Mouse (Mus musculus) thymus, postnatal 25 days (tissue): ENCODE measurements at regions not wholly inside any gene's neighbourhood (a gene's known extent, or its start where the extent isn't known, plus 50 kb on each side); places are given as distances from the start of the nearest gene placed in this dataset.
"Not testable (repeated sequence)": the region's sequence is repeated elsewhere in the genome, so short reads cannot be mapped to it uniquely, and the experiment has no call there.

Source experiments
- DNase-seq: peaks from one replicate; pipeline ENCODE4 v3.0.0; 2022

DNA sequence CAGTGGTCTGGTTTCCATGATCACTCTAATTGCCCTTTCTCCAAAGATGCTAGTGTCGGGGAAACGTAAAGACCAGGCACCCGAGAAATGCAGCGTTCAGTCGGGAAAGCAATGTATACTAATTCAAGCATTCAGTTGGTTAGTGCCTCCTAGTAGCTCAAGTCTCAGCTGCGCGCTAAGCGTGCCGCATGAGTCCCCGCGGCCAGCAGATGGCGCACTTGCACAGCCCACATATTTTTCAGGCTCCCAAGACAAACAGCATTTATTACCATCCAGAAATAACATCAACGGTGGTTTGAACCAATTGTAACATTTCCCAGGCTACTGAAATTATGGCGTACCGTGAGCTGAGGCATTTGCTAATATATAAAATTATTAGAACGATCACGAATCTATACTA, 222.3 kb downstream of the Brms1l start:
- DNase-seq, result peak; percentile 43

DNA sequence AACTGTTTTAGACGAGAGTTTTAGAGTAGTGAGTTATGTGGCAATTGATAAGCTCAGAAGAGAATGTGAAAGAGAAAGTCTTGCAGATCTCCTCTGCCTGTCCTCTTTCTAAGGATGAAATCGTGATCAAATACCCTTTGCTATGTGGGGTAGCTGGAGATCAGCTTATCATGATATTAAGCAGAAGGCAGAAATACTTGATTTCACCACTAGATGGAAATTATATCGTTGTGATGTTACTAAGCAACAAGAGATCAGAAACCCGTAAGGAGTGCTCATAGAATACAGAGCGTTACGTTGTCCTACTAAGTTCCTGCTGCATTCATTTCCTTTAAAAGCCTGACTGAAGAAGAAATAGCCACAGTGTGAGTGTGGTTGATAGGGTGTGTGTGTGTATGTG, 219.3 kb downstream of the Brms1l start:
- no peak for DNase-seq

DNA sequence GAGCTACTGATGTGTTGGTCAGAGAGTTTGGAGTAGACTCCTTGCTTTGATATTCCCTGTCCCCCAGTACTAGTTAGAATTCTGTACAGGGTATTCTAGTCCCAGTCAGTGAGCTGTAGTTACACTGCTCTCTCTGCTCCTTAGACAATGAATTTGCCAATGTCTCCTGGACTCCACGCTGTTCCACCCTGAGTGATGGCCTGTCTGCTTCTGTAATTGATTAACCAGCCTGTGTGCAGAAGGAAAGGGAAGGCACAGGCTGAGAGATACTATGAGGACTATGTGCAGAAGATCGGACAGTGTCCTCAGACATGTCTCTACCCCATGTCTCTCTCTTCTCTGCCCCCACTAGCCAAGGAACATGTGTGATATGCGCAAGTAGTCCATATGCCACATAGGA, 209.9 kb downstream of the Brms1l start:
- no peak for DNase-seq

DNA sequence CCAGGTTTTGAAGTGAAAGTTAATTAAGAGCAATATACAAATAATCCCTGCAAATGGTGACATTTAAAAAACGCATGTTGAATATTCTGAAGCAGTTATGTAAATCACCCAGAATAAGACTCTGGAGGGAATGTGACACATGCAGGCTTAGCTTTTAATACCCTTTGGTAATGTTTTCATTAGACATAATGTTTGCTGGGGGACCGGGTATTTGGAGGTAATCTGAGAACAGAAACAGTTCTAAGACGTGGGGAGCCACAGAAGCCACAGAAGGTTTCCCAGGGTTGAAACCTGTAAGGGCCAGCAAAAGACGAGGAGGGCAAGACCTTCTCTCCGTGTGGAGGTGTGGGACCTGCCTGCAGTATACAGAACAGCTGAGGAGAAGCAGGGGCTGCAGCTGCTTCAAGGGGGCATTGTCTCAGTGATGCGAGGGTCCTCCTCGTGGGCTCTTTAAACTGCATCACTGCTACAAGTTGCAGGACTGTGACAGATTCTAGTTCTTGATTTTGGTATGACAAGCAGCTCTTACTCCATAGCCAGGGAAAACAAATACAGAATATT, 184.9 kb downstream of the Brms1l start:
- DNase-seq, result no peak

DNA sequence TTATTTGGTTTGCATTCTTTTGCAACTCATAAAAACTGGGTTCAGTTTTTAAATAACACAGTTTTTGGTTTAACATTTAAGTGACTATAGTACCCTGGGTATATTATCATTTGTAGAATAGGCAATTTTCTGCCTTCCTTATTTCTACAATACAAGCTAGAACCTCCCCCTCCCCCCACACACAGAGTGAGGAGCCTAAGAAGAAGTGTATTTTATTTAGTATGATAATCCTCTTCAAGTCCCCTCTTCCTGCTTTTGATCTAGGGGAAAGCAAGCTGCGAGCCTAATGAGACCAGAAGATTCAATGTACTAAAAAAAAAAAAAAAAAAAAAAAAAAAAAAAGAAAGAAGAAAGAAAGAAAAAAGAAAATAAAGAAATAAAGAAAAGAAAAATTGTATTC, 184.4 kb downstream of the Brms1l start:
- no peak for DNase-seq

DNA sequence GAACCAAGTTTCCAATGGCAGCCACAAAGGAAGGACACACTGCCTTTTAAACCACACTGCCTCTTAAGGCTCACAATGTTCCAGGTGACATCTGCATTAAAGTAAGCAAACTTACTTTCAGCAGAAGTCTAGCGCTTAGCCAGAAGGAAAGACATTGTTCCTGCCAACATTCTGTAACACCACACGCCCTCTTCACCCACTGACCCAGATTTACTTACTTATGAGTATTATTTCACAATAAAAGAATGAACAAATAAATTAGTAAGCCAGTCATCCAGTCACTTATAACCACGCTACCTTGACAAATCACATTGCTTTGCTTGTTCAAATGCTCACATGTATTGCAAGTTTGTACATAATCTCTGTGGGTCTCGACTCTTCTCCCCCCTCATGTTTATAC, 173.9 kb downstream of the Brms1l start:
- no peak for DNase-seq

DNA sequence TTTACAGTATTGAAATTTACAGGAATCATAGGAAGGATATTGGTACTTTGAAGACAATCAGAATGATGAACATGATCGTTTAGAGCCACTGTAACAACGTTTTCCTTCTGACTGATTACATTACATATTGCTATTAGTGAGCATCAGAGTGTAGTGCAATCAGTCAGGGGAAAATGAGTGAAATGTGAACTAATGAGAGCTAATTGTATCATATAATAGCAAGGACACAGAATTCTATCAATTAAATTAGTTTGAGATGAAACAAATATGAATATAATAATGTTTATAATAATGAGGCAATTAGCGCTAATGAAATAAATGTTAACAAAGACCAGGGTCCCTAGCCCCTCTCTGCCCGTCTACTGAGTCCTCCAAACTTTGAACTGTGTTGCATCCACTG, 169.7 kb downstream of the Brms1l start:
- DNase-seq, result no peak

DNA sequence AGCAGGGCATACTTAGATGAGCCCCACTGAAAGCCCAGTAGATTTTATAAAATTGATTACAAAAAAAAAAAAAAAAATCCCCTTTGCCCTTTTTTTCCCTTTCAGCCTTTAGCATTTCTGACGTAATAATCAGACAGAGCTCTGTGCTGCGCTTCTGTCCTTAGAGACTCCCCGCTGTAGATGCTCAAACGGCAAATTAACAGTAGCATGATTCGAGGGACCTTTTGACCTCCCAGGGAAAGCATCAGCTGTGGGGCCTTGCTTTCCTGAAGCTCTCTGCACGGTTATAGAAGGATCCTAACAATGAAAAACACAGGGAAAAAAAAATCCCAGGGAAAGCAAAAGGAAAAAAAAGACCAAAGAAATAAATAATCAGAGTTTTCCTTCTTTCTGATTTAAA, 169.2 kb downstream of the Brms1l start:
- DNase-seq, result no peak

DNA sequence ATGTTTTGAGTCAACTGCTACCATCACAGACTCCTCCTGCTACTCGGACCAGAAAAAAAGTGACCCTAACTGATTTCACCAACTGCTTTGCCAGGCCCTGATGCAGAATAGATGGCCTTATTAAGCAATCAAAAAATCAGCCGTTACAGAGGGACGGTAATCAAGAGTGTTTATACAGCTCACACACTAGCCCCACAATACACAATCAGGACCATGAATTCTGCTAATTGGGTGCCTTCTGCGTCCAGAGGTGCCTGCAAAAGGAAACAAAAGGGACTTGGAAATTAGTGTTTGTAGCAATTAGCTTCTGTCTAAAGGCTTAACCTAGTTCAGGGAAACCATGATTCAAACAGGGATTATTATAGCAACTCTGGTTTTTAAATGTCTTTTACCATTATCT, 168.4 kb downstream of the Brms1l start:
- no peak for DNase-seq

DNA sequence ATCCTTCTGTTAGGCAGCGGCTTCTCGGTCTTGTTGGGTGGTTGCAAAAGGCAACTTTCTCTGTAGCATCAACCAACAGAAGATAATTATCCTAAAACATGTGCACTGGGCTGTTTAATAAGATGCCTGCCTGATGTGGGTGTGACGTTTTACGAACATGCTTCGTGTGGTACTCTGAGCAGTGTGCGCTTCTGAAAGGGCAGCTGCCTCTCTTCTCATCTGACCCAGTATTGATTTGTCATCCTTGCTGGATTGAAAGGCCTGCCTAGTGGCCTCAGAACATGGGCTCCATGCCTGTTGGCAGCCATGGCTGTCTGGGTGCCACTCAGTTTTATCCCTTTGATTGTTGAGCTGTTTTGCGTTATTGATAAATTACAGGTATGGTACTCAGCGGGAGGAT, 167.4 kb downstream of the Brms1l start:
- no peak for DNase-seq

DNA sequence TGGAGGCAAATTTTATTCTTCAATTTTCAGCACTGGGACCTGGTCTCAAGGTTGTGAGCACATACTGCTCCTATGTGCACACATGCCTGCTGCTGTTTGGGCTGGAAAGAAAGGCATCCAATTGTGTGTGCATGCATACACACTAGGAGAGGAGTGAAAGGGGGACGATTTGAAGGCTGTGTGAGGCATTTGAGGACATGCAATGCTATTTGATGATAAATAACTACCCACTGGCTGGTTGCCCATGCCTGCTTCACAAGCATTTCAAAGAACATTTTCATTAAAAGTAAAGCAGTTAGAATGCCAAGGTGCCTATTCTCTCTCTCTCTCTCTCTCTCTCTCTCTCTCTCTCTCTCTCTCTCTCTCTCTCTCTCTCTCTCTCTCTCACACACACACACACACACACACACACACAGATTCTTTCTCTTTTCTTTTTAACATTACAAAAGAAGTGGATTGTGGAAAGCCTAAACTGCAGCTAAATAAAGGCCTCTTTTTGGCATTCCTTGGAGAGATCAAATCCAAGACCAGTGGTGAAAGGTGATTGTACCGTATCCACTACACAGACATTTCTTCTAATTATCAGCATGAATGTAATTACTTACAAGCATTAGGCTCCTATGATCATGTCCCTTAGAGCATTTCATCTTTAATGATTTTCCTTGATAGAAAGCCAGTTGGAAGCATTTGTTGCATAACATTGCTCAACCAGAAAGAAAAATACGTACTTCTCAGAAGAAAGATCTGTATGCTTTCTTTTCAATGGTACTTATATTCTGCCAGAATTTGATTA, 160.7 kb downstream of the Brms1l start:
- no peak for DNase-seq

DNA sequence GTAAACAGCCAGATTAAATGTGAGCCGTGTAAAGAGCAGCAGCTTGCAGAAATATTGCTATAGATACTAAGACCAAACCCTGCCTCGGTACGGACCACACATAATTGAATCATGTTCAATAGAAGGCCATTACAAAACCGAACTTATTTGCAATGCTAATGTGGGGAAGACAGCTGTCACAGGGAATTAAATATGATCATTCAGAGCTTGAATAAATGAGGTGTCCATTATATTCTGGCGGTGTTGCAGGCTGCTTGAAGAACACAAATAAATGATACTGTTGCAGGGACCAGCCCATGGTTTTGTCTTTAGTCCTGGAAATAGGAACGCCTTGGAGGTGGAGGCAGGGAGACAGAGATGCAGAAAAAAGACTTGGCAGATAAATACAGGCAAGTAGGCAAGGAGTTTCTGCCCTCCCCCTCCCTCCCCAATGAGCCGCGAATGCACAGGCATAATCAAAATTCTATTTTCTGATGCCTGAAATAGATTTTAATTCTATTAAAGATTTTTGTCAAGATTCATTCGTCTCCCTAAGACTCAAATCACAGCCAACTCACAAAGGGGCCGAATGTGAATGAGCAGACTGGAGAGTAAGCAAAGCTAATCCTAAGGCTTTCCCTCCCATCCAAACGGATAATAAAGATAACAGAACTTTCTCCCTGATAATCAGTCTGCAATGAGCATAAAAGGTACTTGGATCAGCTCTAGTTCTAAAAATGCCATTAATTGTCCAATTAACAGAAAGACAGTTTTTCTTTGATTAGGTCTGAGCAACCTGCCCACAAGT, 147.6 kb downstream of the Brms1l start:
- no peak for DNase-seq

DNA sequence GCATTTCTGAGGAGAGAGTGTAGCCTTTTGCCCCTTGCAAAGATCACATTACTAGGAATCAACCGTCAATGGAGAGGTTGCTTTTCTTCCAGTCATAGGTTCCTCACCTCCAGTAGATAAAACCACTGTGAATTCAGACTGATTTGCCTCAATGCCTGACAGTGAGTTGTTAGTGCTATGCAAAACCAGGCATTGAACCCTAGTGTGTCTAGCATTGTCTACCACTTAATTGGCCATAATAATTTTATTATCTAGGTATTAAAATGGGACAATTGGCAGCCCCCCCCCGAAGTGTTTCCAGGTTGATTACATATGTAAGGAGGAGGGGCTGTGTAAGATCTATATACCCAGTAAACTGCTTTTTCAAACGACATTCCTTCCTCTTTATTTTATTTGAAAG, 147.0 kb downstream of the Brms1l start:
- DNase-seq, result no peak

DNA sequence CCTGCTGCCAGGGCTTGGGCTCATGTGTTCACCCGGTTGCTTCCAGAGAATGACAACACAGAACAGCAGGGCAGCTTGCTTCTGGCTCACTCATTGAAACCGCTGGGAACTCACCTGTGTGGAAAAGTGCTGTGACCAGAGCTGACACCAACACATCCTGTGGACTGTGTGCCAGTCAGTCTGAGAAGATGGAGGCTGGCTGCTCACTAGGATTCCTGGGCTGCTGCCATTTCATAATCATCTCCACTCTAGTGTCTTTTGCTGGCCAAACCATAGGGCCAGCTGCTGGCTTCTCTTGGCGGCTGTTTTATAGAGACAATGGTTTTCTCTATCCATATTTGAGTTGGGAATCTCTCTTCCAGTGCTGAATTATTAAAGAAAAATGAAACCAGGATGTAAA, 138.1 kb downstream of the Brms1l start:
- no peak for DNase-seq

DNA sequence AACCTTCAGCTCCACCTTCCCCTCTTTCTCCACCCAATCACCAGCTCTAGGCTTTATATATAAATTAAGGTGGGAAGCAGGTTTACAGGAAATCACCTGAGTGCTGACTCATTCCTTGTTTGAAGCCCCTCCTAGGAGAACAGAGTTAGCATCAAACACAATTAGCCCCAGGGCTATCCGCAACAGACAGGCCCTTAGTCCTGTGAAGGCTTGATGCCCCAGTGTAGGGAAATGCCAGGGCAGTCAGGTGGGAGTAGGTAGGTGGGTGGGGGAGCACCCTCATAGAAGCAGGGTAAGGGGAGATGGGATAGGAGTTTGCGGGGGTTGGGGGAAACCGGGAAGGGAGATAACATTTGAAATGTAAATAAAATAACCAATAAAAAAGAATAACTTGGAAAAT, 123.2 kb downstream of the Brms1l start:
- not testable (repeated sequence) for DNase-seq

DNA sequence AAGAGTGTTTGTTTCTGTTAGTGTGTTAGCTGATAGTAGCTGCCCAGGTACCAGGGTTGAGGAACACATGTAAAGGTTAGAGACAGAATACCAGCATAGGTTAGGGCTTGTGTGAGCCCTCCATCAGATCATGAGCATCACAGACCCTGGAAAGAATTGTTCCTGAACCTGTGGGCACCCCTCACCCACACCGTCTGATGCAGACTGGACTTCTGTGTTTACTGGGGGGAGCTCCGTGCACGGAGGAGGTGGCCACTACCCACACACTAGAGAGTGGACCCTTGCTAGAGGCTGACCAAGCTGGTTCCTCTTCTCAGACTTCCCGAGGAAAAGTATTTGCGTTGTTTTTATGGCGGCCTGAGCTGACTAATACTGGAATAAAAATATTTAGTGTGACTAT, 104.4 kb downstream of the Brms1l start:
- DNase-seq, result no peak

DNA sequence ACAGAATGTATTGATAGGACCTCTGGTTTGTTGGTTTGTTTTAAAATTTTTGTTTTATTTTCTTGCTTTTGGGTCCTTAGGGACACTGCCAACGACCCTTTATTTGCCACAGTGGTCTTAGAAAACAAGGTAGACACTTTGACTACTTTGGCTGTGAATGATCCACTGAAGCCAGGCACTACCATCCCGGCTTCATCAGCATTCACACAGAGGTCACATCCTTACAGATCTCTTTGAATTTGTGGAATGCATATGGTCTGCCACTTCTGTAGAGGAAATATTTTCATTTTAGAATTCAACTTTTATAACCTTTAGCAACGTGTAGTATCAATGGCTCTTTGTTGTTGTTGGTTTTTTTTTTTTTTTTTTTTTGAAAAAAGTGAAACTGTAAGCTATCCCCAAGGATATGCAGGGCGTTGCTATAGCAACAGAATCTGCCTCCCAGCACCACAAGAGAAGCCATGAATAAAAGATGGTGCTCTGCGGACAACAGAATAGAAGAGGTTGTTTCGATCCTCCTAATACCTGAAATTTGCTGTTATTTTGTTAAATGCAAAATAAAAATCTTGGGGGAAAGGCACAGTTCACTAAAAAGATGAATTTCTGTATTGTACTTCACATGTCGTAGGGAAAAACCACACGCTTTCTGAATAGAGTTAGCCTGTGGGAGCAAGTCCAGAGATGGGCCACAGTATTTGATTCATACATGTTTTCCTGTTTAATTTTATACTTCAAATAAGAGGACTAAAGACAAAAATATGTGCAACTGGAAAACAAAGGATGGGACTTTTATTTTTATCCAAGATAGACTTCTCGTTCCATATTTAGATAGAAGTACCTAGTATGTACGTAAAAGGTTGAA, 103.4 kb downstream of the Brms1l start:
- no peak for DNase-seq

DNA sequence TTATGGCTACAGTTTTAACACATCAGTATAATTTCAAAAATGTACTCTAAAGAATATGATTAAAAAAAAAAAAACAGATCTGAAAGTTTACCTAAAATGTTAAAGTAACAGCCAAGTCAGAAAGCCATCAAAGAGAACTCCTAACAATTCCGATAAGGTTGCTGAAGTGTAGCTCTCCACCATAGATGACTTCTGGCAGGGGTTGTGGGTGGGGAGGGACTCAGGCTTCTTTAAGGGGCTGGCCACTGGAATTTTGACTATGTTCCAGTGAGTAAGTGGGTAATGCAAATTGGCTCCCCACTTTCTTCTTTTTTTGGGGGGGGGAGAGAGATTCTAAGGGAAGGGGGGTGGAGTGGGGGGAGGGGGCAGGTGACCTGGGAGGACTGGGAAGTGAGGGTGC, 98.0 kb downstream of the Brms1l start:
- DNase-seq, result no peak

DNA sequence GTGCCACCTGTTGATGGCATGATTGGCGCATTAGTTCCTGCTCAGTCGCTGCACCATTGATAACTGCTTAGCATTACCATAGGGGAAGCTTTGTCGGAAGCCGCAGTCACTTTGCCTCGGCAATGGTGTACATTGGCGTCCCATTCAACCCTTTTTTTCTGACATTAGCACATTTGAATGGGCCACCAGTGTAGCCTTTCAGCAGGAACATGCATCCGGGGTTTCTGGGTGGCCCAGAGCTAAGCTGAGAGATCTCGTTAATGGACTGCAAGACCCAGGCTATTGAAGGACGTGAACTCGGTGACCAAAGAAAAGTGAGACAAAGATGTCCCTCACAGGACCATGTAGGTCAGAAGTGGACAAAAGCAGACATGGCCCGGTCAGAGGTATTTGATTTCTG, 97.3 kb downstream of the Brms1l start:
- no peak for DNase-seq

DNA sequence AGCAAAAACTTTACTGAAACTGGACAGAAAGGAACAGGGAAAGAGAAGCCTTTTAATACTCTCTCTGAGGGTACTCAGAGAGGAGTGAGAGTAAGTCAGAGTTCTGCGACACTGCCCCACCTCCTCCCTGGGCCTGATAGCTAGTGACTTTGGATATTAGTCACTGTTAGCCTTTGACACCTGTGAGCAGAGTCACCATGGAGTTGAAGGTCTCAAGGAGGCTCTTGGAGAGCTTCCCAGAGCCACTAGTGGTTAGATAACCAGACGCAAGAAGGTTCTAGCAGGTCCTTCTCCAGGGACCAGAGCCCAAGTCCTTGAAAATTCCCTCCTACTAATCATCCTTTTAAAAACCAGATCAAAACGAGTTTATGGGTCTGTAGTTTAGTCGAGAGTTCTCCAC, 94.3 kb downstream of the Brms1l start:
- no peak for DNase-seq

DNA sequence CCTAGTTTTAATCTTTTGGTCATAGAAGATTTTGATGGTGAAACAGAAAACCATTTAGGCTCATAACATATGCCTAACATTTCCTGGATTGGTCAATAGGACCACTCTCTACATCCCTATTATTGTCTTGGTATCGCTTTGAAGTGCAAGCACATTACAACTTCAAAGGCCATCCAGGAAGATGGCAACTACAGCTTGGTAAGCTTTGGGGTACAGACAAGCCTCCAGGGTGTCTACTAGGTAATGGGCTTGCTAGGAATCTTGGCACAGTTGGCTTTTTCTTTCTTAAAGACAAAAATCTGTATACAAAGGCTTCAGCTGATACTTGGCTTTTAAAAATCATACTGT, 90.8 kb downstream of the Brms1l start:
- DNase-seq, result no peak

DNA sequence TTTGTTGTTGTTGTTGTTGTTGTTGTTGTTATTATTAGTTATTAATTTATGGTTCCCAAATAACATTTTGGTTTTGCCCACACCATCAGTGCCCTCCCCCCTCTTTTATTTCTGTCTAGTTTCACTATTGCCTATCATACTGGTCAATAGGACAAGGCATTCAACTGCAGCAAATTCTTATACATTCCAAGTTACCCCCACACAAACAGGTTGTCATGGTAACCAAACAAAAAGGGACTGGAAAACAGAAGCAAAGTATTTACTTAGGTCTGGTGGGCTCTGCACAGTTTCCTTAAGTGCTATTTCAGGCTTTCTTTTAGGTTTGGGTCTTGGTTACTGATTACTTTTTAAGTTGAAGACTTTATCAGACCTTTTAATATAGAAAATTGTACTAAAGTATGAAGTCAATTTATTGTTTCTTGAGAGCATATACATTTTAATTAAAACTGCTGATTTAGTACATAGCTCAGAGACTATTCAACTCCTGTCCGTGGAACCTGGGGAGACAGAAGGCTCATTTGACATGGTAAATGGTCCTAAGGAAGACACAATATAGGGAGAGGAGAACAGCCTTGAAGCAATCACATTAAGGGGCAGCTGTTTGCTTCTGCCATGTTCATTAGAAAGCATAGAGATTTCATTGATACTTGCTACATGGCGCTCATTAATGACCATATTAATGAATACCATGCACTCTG, 90.3 kb downstream of the Brms1l start:
- no peak for DNase-seq
